Mouse (Mus musculus) cerebellum, adult (tissue): Measurements from ENCODE around the gene Dxo.
"Not testable (repeated sequence)": the region's sequence is repeated elsewhere in the genome, so short reads cannot be mapped to it uniquely, and the experiment has no call there.

Experiments used
- ATAC-seq: cut with Nextera tagmentation; 2 replicates; pipeline ENCODE4 v1.9.2; 2017; ENCODE audit warnings: mild to moderate bottlenecking, moderate library complexity, mixed read lengths; ENCODE audit not compliant: insufficient number of reproducible peaks, low FRiP score, low TSS enrichment

Gene Dxo

DNA sequence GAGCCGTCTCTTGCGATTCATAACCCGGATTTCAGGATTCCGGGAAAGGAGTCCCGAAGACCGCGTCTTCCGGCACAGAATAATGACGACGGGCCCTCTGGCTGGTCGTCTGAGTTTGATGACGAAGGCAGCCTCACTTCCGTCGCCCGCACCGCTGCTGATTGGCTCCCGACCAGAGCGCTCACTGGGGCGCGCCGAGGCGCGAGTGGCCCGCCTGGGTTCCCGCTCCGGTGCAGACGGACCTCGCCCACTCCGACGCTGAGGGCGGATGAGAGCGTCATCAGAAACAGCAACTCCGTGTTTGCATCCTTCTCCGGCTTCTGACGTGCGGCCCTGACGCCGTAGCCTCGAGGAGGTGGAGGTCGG is at the start of gene Dxo, which contains the start of gene Stk19:
Gene Dxo (plus strand): TSS at position 164 of the 366 bp plus-strand sequence.
Gene Stk19 (minus strand): TSS at position 90 of the 366 bp plus-strand sequence.
- peak; percentile 73 for ATAC-seq

DNA sequence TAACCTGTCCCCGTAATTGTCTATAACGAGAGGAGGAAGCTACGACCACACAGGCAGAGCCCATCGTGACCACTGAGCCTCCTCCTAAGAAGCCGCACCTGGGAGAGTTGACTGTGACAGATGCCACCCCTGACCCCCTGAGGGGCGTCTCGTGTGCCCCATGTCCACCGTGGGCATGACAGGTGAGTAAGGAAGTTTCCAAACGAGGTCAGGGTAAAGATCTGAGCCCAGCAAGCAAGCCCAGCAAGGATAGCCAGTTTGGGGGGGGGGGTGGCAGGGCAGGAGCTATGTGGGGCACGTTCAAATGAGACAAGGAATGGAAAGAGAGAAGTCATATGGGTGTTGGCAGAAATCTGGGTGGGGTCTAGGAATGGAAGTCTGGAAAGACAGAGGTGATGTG is 41.8 kb upstream of the Dxo start:
- no peak for ATAC-seq

DNA sequence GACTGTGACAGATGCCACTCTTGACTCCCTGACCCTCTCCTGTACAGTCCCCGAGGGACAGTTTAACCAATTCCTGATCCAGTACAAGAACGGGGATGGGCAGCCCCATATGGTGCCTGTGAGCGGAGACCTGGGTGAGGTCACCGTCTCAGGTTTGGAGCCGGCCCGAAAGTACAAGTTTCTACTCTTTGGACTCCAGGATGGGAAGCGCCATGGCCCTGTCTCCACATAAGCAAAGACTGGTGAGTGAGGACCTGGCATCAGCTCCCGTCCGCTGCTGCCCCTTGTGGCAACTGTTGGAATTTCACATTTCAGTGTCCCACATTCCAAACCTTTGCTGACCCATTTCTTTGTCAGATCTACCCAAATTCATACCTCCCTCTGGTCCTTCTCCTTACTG is 41.2 kb upstream of the Dxo start:
- ATAC-seq, result no peak

DNA sequence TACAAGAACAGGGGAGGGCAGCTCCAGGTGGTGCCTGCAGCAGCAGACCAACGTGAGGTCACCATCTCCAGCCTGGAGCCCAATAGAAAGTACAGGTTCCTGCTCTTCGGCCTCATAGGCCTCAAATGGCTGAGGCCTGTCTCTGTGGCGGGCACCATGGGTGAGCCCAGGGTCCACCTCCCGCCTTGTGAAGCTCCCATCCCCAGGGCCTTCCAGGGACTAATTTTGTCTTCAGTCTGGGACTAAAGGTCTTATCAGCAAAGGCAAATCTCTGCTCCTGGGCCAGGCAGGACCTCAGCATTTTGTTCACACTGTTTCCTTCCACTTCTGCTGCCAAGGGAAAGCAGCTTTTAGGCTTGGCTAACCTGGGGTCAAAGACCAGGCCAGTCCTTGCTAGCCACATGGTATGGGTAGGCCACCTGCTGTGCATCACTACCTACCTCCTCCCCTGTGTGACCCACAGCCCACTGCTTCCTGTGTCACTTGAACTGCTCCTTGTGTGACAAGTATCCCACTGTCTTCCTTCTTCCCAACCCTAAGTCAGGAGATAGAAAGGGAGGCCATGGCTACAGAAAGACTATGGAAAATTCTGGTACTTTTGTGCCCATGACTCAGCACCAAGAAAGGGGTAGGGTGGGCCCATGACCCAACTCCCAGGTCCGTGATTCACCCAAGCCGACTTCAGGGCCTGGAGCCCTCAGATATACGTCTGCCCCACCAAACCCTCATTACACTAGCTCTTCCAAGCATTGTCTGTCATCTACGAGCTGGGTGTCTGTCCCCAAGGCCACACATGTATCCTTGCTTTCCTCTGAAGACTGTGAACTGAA is 40.3 kb upstream of the Dxo start:
- ATAC-seq, result no peak

DNA sequence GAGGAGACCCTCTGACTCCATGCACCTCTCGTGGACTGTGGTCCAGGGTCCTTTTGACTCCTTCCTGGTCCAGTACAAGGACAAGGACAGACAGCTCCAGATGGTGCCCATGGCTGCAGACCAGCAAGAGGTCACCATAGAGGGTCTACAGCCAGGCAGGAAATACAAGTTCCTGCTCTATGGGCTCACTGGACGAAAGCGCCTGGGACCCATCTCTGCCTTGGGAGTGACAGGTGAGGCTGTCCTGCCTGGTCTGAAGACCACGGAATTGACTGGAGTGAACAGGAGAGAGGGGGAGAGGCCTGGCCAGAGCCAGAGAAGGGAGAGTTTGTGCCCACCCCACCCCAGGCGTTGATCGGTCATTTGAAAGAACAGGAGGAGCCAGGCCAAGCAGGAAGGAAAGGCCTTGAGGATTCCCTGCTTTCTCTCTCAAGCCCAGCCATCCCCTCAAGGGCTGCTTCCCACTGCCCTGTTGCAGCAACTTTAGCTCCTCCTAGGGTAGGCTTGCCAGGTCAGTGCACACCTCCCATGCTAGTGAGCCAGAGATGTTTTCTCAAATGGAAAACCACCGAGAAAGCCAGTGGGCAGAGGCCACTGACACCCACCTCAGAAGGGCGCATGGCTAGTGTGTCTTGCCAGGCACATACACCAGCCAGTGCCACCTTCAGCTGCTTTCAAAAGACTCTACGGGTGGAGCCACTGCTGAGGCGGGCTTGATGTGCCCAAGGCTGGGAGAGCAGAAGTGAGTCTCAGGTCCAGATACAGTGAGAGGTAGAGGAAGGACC is 39.4 kb upstream of the Dxo start:
- ATAC-seq, result not testable (repeated sequence)

DNA sequence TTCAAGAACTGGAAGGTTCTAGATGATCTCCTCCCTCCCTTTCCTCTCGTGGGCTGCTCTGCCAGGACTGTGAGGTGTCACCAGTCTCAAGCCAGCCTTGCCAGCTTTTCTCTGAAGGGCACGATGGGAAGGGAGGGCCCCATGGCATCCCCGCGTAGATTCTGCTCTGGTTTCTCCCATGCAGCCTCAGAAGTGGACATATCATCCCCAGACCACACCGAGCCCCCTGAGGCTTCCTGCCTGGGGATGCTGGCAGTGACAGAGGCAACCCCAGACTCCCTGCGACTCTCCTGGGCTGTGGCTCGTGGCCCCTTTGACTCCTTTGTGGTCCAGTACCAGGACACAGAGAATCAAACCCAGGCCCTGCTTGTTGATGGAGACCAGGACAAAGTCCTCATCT is 38.7 kb upstream of the Dxo start:
- ATAC-seq, result not testable (repeated sequence)

DNA sequence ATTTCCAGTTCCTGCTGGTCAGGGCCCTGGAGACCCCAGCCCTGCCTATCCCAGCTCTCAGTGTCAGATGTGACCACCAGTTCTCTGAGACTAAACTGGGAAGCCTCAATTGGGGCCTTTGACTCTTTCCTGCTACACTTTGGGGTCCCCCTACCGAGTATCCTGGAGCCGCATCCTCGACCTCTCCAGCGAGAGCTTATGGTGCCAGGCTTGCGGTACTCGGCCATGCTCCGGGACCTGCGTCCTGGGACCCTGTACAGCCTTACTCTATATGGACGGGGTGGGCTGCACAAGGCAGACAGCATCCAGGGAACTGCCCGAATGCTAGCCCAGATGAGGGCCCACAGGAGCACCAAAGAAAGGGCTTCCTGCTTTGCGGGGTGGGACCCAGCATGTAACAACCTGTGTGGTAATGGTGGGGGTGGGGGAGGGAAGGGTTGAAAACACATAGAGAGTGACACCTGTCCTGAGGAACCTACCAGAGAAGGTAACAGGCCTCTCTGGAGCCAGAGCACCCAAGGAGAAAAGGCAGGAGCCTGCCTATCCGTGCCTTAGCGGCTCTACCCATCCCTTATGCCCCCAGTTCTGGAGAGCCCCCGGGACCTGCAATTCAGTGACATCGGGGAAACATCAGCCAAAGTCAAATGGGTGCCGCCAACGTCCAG is 37.8 kb upstream of the Dxo start:
- no peak for ATAC-seq

DNA sequence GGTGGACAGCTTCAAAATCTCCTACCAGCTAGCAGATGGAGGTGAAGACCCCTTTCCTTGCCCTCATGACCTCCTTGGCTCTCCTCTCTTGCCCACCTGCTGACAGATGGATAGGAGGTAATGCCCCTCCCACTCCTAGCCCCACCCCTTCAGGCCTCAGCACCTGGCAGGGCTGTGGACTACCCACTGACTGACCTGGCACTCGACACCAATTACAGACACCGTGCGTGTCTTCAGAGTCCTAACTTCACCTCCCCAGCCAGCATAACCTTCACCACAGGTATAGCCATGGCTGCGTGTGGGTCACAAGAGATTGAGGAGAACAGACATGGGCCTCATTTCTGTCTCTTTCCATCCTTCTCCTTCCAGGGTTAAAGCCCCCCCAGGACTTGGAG is 37.3 kb upstream of the Dxo start:
- no peak for ATAC-seq

DNA sequence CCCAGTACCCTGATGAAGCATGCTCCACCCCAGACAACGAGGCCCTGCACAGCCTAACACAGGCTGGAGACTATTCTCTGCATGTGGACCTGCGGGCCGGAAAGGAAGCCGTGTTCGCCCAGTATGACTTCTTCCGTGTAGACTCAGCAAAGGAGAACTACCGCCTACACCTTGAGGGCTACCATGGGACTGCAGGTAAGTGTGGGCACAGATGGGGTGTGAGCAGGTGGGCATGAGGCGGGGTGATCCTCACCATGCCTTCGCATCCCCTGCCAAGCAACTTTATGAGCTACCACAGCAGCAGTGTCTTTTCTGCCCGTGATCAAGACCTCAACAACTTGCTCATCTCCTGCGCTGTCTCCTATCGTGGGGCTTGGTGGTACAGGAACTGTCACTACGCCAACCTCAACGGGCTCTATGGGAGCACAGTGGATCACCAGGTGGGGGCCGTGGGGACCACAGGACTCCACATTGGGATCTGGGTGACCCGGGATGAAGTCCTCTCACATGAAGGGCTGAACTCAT is 36.0 kb upstream of the Dxo start:
- not testable (repeated sequence) for ATAC-seq

DNA sequence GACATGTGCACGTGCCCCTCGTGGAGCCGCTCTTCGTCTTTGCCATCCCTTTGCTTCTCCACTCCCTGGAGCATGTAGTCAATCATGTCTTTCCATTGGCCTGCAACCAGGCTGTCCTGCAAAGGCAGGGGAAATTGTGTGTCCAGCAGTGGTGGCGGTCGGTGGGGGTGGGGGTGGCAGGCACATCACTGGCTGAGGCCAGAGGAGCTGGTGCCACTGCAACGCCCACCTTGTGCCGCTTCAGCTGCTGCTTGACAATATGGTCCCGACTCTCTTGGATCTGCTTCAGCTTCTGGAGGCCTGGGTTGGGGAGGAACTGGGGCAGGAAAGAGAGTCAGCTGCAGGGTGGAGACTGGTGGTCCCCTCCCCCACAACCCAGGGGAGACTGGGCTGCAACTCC is 34.1 kb upstream of the Dxo start:
- ATAC-seq, result not testable (repeated sequence)

DNA sequence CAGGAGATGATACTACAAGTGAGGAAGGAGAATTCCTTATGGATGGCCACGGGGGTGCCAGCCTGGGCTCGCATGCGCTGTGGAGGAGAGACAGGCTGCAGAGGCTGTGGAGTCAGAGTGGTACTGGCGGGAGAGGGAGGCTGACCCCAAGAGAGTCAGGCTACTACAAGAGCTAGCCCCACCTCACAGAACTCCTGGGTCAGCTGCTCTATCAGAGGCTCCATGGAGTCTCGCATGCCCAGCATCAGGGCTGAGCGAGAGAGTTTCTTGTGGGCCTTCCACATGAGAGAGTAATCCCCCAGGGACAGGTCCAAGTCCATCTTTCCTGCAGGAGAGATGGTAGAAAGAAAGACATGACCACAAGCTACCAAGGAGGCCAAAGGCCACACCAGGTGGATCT is 33.5 kb upstream of the Dxo start:
- not testable (repeated sequence) for ATAC-seq

DNA sequence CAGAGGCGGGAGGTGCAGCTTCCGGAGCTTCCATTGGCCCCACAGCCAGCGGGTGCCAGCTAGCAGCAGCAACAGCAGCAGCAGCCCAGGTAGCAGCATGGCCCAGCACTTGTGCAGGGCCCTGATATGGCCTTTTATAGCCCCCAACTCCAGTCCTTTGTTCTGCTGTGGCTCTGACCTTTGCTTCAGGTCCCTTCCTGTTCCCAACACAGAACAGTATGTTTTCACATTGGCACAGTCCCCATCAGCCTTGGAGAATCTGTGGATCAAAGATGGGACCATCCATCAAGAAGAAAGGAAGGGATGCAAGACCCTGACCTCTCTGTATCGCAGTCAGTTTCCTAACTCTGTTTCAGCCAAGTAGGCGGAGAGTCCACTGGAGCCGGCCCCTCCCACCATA is 32.5 kb upstream of the Dxo start, which contains the start of gene Cyp21a1:
Gene Cyp21a1 (minus strand): TSS at position 261 of the 400 bp plus-strand sequence.
- ATAC-seq, result not testable (repeated sequence)

DNA sequence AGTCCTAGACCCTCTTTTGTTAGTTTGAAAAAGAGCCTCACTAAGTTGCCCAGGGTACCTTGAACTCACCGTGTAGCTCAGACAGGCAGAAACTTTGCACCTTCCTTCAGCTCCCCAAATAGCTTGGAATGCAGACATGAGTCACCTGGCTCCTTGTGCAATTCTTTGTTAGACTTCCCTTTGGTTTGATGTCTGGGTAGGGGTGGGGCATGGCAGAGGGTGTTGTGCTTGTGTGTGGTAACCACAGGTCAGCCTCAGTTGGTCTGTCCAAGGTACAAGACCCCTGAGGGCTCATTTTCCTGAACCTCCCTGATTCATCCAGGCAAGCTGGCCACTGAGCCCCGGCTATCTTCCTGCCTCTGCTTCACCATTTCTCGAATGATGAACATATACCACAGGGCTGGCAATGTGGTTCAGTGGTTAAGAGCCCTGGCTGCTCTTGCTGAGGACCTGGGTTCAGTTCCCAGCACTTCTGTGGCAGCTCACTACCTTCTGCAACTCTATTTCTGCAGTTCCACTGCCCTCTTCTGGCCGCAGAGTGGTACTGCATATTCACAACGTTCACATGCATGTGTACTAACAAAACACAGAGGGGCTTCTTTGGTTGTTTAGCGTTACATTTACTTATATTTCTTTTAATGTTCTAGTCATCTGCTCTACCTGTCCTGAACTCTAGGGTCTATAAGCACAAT is 31.8 kb upstream of the Dxo start:
- ATAC-seq, result no peak

DNA sequence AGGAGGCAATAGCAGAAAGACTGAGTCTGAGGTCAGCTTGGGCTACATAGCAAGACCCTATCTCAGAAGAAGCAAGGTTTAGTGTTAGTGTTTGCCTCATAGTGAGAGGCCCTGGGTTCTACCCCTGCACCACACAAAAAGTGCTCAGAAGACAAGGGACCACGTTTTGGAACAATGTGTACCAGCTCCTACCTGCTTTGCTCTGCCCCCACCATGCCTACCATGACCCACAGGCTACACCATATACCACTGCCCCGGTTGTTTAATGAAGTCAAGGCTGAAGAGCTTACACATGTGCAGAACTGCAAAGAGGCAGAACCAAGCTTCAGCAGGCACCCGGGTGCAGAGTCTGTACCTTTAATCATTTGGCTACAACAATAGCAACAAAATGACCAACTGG is 29.6 kb upstream of the Dxo start:
- ATAC-seq, result no peak

DNA sequence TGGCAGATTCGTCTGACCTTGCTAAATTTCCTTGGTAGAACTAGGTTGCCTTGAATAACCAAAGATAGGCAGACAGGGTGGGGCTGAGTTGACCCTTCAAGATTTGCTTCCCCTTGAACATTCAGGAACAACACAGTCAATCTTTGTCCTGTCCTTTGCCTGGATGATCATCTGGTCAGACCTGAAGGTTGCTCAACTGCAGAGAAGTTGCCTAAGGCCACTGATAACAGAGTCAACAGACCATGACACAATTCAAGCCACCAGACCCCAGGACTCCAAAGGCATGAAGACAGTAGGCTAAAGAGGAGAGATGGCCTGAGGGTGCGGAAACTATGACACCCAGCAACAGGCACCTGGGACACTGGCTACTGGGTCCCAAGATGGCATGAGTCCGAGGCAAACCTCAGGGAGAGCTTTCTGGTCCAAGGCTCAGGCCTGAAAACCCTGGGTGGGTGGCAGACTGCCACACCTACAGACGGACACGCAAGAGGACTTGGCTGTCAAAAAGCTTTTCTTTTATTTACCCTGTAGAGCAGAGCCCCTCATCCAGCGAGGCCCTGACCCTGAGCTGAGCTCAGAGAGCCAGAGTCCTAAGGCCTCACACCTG is 28.1 kb upstream of the Dxo start:
- no peak for ATAC-seq

DNA sequence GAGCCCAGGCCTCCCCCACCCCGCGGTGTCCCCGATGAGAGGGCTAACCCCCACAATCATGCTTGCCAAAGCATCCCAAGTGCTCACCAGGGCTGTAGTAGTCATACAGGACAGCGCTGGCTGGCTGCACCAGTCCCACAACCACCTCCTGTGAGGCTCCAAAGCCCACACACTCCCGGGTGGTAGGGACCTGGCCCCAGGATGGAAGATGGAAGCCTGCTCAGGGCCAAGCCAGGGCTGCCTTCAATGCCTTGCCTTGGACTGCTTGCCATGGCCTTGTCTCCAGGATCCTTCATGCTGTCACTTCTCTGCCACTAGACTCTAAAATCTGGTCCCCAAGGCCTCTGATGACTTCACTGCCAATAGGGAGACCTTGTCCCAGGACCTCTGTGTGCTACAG is 26.4 kb upstream of the Dxo start:
- ATAC-seq, result not testable (repeated sequence)

DNA sequence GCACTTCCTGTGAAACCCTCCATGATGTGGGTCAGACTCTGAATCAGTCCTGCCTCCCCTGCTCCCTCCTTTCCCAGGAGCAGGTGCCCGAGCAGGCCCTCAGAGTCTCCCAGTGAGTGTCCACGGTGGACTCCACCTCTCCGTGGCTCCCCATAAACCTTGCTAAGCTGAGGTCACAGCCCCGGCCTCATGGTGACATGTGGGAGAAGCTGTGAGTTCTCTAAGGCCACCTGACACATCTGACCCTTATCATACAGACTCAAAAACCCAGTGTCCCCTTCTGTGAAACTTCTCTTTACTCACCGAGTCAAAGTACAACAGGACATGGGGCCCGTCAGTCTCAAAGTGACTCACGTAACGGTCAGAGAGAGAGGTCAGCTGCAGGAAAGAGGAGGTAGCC is 26.0 kb upstream of the Dxo start:
- not testable (repeated sequence) for ATAC-seq

DNA sequence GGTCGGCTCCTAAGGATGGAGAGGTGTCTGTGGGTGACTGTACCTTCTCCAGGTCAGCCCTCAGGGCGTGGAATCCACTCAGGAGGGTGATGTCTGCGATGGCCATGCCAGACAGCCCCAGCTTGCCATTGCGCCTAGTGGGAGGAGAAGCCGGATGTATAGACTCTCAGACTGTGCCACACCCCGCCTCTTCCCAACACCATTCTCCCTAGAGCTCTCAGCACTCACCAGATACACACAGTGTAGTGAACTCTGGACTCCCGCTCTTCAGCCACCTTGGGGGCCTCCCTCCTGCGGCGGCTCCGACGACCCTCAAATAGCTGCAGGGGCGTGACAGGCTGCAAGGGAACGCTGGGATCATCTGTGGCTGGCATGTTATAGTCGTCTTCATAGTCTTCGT is 25.5 kb upstream of the Dxo start:
- ATAC-seq, result no peak

DNA sequence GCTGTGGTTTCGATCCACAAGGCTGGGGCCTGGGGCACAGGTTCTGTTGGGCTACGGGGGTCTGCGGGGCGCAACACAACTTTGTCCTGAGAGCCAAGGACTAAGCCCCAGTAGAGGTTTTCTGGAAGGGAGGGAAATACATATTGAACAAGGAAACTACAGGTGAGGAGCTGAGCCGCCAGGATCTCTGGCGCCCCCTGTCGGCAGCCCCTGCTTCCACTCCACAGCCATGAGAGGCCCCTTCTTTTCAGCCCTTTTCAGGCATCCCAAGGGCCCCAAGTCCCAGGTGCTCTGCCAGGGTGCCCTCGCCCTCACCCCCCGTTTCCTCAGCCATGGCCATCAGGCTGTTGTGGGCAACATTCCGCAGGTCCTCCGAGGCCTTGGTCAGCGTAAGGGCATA is 23.1 kb upstream of the Dxo start:
- ATAC-seq, result not testable (repeated sequence)
